Mouse (Mus musculus): ENCODE measurements at regions not wholly inside any gene's neighbourhood (a gene's known extent, or its start where the extent isn't known, plus 50 kb on each side); places are given as distances from the start of the nearest gene placed in this dataset.
A peak's percentile ranks its signal among the peaks of the same experiment; 100 is the strongest.

DNA sequence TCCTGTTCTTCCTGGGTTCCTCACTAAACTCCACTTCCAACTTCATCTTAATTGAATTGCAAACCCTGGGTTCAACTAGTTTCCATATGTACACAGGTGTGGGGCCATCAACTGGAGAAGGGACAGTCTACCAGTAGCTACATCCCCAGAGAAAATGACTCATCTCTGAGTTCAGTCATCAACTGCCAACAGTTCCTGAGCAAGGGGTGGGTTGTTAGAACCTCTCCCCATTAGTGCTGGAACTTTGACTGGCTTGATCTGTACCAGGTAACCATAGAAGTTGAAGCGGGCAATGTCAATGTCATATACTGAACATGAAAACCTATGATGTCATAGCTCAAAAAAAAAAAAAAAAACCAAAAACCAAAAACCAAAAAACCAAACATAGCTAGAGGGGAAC is 69.8 kb downstream of the Gm21750 start:
- DNase-seq (ENCODE audit: low spot score), result no peak

DNA sequence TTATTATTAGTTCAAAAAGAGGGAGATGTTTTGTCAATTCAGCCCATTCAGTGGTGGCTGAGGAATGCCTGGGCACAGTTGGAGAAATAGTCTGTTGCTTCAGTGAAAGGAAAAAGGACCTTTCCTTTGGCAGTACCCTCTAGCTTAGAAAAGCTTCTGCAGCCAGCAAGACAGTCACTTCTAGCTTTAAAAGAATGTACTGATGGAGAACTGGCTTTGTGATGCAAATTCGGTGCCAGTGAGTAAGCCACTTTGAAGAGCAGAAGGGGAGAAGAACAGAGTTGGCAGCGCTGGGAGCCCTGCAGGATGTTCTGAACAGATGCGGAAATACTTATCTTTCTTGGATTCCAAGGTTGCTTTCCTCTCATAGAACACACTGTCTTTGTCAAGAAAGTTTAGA is 71.1 kb downstream of the Gm21750 start:
- no peak for DNase-seq (ENCODE audit: low spot score)

DNA sequence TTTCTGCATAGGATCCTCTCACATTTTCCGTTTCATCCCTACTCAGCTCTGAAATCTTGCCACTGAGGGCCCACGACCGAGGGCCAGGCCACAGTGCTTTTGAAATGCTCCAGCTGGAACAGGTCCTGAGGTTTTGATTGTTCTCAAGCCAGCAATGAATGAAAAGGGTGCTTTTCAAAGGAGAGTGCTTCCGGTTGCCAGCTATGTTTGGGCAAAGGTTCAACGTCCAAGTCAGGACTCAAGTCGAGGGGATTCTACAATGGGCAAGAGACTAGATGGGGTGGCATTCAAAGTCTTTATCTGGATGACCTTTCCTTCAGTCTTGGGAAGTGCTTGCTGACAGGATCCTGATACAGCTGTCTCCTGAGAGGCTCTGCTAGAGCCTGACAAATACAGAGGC is 89.8 kb downstream of the Gm21750 start:
- DNase-seq (ENCODE audit: low spot score), result no peak

DNA sequence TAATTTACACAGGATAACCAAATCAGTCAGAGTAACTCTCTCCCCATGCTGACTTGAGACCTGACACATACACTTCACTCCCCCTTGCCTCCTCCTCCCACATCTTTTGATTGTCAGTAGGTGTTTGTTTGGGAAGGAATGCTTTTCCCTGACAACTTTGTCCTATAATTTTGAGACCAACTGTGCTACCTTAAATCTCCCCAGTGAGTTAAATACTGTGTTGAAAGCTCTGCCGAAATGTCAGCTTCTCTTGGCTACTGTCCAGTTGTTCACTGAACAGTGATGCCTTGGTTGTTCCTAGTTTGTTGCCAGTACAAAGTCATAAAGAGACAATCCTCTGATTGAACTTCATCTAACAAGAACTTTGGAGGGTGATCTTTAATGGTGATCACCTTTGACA is 99.0 kb downstream of the Gm21750 start:
- no peak for DNase-seq (ENCODE audit: low spot score)

DNA sequence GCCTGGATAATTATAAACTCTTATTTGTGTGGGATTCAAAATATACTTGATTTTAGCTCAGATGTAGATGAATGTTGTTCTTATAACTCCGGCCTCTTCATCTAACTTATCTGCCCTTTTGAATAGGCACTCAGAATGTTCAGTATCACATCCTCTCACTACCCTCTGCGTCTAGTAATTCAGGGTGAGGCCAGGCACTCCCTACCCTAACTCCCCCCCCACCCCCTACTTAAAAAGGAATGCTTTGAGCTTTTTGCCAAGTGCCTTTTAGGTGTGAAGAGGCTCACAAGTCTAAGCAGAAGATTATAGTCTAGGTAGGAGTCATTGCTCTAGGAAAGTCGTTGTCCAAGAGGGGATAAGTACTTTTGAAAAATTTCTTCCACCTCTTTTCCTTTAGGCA is 111.9 kb downstream of the Gm21750 start:
- no peak for DNase-seq (ENCODE audit: low spot score)

DNA sequence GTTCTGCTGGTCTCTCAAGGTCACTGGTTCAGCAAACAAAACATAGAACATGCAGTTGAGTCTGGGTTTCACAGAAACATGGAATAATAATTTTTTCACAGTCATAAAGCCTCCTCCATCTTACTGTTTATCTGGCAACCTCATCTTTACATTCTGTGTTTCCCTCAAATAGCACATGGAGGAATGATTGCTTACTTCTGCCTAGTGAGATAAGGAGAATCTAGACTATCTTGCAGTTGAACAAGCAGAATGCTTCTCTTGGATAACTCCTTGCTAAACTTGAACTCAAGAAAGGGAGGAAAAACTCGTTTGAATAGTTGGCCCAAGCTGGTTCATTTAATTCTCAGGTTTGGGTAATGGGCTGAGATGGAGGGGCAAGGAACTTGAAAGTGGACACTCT is 112.8 kb downstream of the Gm21750 start:
- no peak for DNase-seq (ENCODE audit: low spot score)

DNA sequence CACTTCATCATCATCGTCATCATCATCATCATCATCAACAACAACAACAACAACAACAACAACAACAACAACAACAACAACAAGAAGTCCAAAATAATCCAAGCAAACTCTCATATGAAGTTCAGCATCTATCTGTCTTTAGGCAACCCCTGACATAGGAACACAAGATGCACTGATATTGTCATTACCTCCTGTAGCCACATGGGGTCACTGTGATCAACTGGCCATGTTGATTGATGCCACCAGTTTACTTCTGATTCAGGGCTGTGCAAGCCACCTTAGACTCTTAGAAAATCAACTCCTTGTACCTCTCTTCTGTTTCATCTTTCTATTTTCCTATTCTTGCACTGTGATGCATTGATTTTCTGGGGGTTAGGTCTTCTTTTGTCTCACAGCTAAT is 115.0 kb downstream of the Gm21750 start:
- peak; percentile 86 for DNase-seq (ENCODE audit: low spot score)

DNA sequence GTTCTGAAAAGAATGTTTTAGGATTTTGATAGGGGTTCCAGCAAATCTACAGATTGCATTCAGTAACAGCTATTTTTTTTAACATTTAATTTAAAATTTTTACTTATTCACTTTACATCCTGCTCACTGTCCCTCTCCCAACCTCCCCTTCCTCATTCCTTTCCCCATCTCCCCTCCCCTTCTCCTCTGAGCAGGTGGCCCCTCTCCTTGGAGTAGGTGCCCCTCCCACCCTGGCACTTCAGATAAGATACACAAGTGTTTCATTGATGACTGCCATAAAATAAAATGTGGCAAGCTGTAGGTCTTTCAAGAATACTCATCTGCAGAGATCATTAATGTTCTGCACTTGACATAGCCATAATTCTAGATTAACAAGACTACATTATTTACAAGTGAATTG is 146.1 kb downstream of the Gm21750 start:
- DNase-seq (ENCODE audit: low spot score), result no peak

DNA sequence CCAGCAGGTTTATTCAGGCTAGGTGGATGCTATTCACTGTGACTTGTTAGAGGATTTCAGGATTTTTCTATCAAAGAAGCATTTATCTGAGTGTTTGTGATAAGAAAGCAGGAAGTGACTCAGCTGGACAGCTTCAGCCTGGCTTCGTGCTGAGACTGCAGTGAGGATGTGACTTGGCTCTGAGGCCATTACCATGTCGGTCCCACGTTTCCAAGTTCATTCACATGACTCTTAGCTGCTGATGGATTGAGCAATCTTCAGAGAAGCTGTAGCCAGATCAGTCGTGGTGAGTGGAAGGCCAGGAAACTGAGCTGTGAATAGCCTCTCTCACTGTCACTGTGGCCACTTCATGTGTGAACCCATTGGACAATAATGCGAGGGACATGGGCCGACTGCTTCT is 177.9 kb downstream of the Gm21750 start:
- DNase-seq (ENCODE audit: low spot score), result no peak

DNA sequence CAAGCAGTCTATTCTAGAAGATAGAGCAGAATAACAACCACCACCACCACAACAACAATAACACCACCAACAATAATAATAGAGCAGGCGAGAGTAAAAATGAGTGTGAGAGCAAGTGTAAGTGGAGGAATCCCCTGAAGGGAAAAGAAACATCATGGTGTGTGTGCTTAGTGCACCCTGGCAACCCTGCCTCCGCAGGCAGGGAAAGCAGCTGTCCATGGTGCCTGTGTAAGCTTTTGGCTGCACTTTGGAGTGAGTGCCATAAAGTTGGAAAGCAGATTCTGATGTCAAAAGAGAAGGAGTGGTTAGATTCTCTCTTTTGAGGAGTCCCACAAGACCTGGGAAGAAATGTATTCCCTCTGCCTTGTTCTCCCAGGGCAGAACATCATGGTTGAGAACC is 200.8 kb downstream of the Gm21750 start:
- DNase-seq (ENCODE audit: low spot score), result peak; percentile 26

DNA sequence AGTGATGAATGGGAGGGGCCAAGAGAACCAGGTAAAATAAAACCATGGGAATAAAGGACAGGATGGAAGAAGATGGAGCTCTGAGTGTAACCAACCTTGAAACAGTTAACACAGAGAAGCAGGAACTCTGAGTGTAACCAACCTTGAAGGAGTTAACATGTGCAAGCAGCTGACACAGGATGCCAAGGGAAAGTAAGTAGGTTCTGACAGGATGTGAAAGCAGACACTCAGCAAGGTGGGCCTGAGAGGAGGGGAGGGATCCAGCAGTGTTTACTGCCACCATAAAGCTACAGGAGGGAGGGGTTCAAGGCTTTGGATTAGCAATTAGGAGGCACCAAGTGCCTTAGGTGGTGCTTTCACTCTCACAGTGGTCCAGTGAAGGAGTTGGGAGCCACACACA is 213.3 kb downstream of the Gm21750 start:
- no peak for DNase-seq (ENCODE audit: low spot score)

DNA sequence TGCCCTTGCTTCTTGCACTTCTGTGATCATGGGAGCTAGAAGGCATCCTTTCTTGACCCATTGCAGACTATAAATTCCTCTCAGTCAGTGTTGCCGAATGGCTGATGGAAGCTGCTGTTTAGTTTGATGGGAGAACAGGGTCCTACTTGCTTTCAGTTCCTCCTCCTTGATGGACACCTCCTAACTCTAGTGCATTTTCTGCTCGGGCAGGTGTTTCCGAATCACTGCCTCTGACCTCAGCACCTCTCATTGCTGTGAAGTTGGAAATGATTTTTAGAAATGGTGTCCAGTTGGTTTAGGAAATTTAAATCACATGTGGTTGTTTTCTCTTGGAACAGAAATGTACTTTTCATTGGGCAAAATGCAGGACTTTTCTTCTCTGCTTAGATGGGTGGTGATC is 214.9 kb downstream of the Gm21750 start:
- no peak for DNase-seq (ENCODE audit: low spot score)

DNA sequence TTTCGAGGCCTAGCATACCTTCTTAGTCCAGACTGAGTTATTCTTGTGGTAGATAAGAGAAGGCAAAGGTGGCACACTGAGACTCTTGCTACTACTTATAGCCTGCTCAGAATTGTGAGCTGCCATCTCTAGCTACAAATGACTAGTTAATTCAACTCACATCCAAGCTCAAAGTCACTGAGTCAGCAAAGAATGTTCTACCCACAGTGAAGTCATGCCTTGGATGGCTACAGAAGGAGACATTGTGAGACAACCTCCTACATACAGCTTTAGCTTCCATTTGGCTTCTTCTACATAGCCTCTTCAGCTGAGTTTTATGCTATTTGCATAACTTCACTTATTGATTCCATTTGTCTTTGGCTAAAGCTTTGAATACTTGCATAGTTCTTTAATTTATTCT is 217.2 kb downstream of the Gm21750 start:
- DNase-seq (ENCODE audit: low spot score), result no peak

DNA sequence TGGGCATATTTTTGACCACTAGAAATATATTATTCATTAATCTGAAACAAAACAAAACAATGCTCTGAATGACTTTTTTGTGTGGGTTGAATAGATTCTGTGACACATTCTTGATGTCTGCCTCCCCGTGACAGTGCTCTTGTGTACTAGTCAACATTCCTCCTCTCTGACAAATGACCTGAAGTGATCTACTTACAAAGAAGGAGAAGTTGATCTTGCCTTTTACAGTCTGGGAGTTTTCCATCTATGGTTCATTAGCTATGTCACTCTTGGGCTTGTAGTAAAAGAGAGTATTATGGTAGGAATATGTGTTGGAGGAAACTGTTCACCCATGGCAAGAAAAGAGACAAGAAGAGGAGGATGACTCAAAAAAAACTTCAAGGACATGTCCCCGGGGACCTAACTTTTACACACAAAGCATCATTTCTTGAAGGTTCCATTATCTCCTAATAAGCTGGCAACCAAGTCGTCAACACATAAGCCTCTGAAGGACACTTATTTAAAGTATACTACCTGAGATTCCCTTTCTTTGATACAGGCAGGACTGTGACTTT is 217.9 kb downstream of the Gm21750 start:
- no peak for DNase-seq (ENCODE audit: low spot score)

DNA sequence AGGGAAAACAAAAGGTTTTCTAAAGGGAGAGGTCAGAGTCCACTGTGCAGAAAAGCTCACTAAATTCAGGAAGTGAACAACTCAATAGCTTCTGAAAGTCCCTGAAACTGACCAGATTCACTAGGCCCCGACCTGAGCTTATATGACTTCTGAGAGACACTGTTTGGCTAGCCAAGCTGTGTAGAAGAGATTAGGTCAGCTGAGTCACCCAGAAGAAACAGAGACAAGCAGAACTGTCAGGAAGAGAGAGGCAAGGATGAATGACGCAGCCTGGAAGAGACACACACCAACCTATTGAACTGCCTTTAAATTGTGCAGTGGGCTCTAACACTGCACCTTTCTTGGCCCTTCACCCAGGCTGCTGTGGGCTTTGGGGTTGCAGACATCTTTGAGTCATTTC is 230.4 kb downstream of the Gm21750 start:
- DNase-seq (ENCODE audit: low spot score), result no peak

DNA sequence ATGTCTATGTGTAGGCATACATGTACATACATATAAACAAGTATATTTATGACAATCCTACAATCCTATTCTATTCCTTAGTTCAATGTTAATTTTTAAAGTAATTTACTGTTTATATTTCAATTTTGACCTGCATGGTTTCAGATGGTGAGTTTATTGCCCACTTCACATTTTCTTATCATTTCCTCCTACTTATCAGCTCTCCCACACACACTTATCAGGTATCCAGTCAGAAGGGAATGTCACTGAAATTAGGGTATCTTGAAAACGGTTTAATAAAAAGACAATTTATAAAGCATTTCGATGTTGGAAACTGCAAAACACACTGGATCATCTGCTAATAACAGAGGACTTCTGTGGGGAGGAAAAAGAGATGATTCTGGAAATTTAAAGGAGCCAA is 233.8 kb downstream of the Gm21750 start:
- DNase-seq (ENCODE audit: low spot score), result no peak

DNA sequence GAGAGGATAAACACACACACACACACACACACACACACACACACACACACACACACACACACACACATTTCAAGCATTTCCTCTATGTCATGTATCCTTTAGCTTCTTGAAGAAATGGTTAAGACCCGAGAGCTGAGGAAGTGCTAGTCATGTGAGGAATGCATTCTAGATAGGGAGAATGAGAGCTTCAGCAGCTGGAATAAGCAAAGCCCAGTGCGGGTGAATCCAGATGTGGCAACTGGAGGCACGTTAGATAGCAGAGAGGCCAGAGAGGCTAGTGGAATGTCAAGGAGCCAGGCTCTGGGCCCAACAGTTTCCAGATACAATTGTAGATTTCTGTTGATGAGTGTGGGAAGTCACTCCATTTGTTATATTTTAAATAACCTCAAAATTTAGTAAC is 234.2 kb downstream of the Gm21750 start:
- DNase-seq (ENCODE audit: low spot score), result no peak

DNA sequence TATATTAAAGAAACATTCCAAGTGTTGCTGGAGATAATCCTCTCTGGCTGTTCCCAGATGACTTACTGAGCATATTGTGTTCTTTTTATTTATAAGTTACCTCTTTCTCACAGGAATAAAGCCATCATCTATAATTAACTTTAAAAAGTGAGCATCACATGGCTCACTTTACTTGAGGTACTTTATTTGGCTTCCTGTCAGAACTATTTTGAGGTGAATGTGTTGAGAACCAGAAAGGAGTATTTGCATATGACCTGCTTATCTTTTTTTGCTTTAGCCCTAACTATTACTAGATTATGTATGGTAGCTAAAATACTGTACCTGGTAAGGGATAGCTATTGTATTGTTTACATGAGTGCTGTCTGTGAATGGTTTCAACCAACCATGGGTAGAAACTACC is 238.1 kb downstream of the Gm21750 start:
- no peak for DNase-seq (ENCODE audit: low spot score)

DNA sequence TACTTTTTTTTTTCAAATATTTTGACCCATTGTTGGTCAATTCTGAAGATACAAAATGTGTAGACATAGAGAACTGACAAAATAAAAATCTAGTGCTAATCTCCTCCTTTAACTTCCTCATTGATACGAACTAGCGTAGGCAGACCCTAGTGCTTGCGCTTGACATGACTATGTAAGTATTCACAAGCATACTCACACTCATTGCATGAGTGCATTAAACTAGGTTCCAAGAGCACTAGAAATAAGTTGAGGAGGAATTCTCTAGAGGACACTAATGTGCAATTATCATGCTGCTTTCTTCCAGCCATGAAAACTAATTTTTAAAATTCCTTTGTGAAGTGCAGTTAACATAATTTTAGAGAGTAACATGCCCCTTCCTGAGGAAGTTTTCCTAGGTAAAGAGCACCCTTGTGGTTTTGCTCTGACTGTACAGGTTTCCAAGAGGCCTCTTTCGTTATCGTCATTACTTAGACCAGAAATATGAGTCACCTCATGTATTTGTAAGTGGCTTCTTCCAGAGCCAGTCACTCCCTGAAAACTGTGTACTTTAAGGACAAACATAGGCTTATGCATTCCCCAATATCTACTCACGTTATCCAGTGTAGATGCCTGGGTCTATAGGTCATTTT is 241.2 kb downstream of the Gm21750 start:
- DNase-seq (ENCODE audit: low spot score), result no peak

DNA sequence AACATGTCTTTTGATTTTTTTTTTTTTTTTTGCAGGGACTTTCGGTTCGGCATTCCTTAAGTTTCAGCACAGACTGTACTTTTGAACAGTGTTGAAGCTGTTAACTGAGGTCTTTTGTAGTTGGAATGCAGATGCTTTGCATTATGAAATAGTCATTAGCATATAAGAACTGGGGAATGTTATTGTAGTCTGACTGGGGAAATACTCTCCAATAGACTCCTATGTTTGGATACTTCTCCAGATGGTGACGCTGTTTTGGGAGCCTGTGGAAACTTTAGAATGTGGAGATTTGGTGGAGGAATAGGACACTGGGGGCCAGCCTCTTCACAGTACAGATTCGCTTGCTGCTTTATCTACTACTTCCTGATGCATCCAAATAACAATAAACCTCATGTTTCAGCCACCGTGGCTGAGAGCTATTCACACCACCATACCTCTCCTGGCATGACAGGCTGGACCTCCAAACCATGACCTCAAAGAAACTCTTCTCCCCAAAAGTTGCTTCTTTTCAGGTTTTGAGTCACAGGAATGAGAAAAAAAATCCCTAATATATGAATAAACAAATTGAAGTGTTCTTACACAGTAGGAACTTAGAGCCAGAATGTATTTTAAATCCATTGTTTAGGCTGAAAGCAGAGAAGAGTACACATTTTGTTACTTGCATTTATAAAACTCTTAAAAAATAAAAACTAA is 252.9 kb downstream of the Gm21750 start:
- DNase-seq (ENCODE audit: low spot score), result no peak

DNA sequence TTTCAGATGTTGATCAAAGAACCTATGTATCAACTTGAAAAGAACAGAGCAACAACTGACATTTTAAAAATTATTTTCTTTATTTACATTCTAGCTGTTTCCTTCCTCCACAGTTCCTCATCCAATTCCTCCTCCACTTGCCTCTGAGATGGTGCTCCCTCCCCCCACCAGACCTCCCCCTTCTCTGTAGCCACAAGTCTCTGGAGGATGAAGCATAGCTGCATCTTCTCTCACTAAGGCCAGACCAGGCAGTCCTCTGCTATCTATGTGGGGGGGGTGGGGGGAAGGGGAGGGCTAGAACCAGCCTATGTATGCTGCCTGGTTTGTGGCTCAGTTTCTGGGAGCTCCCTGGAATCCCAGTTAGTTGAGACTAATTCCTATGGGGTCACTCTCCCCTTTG is 255.0 kb downstream of the Gm21750 start:
- DNase-seq (ENCODE audit: low spot score), result no peak

DNA sequence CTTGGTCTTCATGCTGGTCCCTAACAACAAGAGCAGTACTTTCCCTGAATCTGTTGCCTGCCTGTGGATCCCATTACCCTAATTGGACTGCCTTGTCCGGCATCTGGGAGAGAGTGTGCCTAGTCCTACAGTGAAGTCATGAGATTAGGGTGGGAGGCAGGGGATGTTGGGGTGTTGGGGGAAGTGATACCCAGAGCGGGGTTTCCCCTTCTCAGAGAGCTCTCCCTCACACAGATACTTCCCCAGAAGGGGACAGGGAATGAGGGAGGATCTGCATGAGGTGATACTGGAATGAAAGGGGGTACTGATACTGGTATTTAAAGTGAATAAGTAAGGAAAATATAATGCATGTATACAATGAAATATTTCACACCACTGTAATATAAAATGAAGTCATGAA is 270.1 kb downstream of the Gm21750 start:
- no peak for DNase-seq (ENCODE audit: low spot score)

DNA sequence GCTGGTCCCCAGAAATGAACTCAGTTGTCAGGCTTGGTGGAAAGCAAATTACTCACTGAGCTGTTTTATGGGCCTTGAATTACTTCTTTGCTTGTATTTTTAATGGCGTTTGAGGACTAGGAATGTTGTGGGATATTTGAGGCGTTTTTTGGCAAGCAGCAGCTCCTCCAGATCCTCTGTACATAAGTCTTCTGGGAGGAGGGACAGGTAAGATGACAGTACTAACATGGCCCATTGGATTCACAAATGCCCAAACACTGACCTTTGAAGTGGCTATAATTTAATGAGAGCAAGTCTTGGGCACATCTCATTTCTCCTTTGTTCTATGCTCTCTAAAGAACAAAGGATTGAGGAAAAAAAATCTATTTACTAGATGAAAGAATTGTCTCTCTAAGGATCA is 286.3 kb downstream of the Gm21750 start:
- no peak for DNase-seq (ENCODE audit: low spot score)

DNA sequence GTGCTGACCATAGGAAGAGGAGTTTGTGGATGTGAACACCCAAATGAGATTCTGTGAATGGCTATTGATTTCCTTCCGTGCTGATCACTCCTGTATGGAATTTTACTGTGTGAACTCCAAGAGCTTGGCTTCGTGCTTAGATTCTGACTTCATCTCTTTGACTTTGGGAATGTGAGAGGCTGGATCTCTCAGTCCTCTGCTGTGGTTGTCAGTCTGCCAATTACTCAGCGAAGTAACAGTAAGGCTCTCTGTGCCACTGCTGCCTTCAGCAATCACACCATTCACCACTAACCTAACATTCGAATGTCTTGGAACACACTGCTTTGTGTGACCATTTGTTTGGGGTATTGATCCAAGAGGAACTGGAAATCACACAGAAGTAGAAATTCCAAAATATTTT is 291.5 kb downstream of the Gm21750 start:
- no peak for DNase-seq (ENCODE audit: low spot score)

Measured in embryo, embryonic 10 days (tissue).